Mouse (Mus musculus): ENCODE results near the gene Olfr610.

GRCm38 (mm10) chr7:103547774-103548173 is 35.9 kb upstream of the Olfr610 start, which contains the start of gene Olfr613:
- no peak for TF ChIP-seq CTCF (IDR thresholded peaks at IDR 0.05; ENCODE audit: low read depth)
- no peak for TF ChIP-seq EP300 (IDR thresholded peaks at IDR 0.05; ENCODE audit: low read depth)

All from liver, embryonic 14.5 days (tissue).